Mouse (Mus musculus): Measurements from ENCODE around the gene Pdxdc1.

GRCm38 (mm10) chr16:13907297-13907696 lies 4.4 kb upstream of the Pdxdc1 start:
- no peak for TF ChIP-seq USF1 (IDR thresholded peaks at IDR 0.05; ENCODE audit: low read depth)
- TF ChIP-seq MYOG (IDR thresholded peaks at IDR 0.05; ENCODE audit: control insufficient read depth, extremely low read depth, insufficient read length): no peak
